Mouse (Mus musculus): ENCODE data around the gene N4bp2l1.

N4bp2l1 gene

DNA sequence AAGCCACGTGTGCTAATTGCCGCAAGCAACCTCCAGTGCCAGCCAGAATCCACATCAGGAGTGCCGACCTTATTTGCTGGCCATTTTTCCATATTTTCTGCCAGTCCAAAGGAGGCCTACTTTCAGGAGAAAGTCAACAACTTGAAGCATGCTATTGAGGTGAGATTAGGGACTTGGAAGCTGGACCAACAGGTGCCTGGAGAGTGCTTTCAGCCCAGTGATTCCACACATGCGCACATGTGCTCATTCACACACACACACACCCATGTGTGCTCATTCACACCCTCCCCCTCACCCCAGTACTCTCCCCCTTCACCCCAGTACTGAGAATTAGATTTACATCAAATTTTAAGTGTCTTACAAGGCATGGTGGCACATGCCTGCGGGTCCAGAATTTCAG is 30.0 kb downstream of the N4bp2l1 start:
- in situ Hi-C loops (cut with MboI), result no loop called here

DNA sequence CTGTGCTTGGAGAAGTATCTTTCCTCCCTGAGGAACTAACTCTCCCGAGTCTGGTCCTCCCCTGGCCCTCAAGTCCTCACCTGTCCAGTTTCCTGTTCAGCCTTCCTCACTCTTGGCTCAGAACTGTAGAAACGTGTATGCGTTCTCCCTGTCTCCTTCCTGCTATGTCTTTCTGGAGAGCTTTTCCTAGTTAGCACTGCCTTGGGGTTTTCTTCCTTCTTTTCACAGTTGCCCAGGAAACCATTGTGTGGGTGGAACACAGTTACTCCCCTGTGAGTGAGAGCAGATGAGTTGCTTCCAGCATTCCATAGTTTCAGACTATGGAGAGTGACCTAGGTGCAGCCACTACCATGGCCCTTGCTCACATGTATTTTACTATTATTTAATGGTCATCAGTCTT is 30.8 kb downstream of the N4bp2l1 start:
- in situ Hi-C loops (cut with MboI), result no loop called here

DNA sequence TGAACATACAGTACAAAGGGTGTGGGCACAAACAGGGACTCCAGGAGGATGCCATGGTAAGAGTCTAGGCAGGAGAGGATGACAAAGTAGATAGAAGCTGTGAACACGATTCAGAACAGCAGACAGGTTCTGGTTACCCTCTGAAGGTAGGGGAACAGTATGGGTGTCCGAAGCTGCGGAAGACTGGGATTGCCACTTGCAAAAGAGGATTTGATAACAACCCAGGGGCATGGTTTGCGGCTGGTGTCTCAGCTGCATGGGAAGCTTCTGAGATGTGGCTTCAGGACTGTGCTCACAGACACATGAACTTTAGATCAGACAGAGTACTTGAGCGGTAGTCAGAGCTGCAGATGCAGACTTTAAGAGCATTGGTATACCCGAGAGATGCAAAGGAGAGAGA is 32.6 kb downstream of the N4bp2l1 start:
- in situ Hi-C loops (cut with MboI), result no loop called here

DNA sequence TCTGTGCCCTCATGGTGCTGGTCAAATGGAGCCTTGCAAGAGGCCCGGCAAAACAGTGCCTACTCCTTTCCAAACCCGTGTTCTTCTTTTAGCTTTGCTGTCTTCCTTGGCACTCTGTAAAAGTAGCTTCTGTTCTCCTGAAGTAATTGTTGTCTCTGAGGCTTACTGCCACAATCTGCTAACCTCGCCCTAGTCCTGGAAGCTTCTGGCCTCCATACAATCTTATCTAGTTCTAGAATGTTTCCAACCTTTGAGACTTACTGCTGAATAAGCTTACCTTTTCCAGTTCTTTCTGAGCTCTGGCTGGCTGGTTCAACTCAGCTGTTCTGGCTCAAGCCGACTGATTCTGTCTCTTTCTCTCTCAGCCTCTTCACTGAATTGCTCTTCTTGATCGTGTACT is 35.2 kb downstream of the N4bp2l1 start:
- in situ Hi-C loops (cut with MboI), result no loop called here

DNA sequence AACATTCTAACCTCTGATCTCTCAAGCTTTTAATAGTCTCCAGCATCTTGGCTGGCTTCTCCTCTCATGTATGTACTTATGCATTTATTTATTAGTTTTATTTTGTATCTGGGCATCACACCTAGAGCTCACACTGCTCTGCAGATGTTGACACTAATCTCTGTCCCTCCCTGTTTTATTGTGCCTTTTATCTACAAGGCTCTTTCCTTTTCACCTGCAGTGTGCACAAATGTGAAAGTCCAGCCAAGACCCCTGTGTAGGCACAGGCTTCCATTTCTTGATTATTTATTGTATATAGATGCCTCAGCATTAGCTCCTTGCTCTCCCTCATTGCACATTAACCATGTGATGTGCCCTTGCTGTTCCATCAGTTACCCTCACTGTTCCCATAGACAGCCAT is 35.6 kb downstream of the N4bp2l1 start:
- in situ Hi-C loops (cut with MboI), result no loop called here

DNA sequence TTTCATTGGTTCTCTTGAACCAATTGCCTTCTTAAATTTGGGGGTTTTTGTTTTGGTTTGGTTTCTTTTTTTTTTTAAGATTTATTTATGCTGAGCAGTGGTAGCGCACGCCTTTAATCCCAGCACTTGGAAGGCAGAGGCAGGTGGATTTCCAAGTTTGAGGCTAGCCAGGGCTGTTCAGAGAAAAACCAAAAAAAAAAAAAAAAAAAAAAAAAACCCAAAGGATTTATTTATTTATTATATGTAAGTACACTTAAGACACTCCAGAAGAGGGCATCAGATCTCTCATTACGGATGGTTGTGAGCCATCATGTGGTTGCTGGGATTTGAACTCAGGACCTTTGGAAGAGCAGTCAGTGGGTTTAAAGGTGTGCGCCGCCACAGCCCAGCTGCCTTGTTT is 36.1 kb downstream of the N4bp2l1 start:
- in situ Hi-C loops (cut with MboI), result no loop called here

DNA sequence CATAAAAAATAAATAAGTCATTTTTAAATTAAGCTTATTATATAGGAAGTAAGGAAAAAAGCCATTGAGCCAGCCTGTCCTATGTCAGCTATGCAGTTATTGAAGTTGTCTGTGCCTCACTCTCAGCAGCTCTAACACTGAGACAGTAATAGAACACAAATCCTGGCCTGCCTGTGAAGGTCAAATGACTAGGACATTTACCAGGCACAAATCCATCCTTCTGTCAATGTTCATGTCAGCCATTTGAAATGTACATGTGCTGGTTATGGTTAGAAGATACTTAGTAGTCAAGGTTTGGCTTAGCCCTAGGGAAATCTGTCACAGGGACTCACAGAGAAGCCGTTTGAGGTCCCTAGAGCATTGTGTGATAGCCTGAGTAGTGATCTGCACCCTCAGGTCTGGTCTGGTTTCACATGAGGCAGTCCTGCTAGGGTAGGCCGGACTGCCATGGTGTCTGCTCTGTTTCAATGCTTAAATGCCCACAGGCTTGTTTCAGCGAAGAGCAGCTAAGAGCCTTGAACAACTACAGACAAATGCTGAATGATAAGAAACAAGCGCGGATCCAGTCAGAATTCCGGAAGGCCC is 37.4 kb downstream of the N4bp2l1 start:
- in situ Hi-C loops (cut with MboI), result no loop called here

DNA sequence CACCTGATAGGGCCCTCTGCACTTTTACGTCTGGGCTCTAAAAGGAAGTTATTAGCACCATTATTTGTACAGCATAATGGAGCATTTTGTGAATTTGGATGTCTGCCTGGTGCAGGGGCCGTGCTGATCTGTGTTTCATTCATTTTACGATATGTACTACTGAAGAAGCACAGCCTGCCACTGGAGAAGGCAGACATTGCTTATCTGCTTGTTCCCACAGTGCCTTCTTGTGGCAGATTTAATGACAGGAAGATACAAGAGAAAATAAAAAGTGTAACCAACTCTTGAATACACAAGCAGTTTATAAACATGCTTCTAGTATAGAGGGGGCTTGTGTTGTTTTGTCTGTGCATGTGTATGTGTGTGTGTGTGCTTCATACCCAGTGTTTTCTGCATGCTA is 45.4 kb downstream of the N4bp2l1 start:
- in situ Hi-C loops (cut with MboI), result no loop called here

DNA sequence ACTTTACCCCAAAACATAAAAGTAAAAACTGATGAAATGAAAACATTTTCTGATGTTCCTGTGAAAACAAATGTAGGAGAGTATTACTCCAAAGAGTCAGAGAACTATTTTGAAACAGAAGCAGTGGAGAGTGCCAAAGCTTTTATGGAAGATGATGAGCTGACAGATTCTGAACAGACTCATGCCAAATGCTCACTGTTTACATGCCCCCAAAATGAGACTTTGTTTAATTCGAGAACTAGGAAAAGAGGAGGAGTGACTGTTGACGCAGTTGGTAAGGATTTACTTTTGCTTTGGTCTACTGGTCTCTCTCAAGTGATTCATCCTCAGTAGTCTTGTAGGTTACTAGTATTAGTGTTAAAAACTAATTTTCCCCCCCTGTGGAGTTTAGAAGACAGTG is 53.8 kb downstream of the N4bp2l1 start:
- in situ Hi-C loops (cut with MboI), result no loop called here

DNA sequence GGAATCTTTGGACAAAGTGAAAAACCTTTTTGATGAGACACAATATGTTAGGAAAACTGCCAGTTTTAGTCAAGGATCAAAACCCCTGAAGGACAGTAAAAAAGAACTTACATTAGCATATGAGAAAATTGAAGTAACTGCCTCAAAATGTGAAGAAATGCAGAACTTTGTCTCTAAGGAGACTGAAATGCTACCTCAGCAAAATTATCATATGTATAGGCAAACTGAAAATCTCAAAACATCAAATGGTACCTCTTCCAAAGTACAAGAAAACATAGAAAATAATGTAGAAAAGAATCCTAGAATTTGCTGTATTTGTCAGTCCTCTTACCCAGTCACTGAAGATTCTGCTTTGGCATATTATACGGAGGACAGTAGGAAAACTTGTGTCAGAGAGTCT is 55.7 kb downstream of the N4bp2l1 start:
- in situ Hi-C loops (cut with MboI), result no loop called here

DNA sequence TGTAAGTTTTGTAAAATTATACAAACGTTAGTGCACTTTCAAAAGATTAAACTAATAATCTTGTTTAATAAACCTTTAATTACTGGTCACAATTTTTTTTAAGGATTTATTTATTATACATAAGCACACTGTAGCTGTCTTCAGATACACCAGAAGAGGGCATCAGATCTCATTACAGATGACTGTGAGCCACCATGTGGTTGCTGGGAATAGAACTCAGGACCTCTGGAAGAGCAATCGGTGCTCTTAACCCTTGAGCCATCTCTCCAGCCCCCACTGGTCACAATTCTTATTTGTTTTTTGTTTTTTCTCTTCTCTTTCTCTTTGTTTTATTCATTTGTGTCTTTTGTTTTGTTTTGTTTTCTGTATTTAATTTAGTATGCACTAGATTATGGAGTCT is 71.7 kb downstream of the N4bp2l1 start:
- in situ Hi-C loops (cut with MboI), result no loop called here

DNA sequence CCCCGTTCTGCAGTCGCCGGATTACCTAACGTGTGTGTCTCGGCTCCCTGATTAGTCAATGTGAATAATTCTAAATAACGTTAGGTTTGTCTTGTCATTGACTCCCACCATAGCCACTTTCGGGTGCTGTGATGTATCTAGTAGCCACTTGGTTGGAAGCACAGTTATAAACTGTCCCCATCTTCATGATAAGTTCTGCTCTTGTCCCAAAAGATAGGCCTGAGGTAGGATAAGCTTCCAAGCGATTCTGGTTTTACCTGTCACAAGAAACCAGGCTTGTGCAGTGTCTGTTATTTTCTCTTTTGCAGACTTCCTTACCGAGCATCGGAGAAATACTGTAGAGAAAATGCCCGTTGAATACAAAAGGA is 74.1 kb downstream of the N4bp2l1 start:
- in situ Hi-C loops (cut with MboI), result no loop called here

DNA sequence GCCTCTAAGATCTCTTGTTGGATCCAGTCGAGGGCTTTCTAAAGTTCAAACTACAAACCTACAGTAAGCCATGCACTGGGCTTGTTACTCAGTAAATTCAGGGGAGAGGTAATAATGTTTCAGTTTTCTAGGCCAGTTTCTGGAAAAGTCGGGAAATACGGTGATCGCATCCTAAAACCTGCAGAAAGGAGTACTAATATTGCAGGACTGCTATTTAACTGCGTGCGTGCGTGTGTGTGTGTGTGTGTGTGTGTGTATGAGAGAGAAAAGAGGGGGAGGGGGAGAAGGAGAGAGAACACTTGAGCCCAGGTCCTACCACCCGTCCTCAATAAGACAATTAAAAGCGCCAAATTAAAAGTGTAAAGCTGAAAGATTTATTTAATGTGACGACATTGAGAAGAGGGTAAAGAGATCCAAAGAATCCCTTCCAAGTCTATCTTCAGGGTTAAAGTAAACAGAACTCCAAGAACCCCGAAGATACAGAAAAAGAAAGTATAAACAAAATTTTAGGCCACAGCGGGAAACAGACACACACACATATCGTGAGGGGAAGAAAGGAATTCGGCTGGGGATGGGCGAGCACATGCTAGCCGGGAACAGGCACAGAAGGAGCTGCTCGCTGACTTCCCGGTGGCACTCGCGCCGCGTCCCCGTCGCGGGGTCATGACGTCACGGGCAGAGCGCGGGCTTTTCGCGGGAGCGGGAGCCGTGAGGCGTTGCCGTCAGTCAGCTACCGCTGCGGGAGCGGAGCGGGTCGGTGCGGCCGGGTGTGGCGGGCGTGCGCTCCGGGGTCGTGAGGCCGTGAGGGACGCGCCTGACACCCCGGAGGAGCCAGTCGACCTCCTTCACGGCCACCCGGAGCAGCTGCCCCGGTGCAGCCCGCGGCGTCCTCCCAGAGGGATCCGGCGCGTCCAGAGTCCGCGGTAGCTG is 74.8 kb downstream of the N4bp2l1 start, which contains the start of gene Brca2:
Gene Brca2 (plus strand): TSS at position 694 of the 930 bp plus-strand sequence.
- in situ Hi-C loops (cut with MboI), result no loop called here

All from mature B cell (primary cell).